Mouse (Mus musculus): ENCODE results near the gene Gm10097. TPM values are rescaled to one million over a fixed set of nuclear protein-coding genes. Genes with fewer than 3 reads are reported as not detected.

Gene Gm10097
- polyA plus RNA-seq, 1 experiment from 2014 or later: 0.14 TPM

DNA sequence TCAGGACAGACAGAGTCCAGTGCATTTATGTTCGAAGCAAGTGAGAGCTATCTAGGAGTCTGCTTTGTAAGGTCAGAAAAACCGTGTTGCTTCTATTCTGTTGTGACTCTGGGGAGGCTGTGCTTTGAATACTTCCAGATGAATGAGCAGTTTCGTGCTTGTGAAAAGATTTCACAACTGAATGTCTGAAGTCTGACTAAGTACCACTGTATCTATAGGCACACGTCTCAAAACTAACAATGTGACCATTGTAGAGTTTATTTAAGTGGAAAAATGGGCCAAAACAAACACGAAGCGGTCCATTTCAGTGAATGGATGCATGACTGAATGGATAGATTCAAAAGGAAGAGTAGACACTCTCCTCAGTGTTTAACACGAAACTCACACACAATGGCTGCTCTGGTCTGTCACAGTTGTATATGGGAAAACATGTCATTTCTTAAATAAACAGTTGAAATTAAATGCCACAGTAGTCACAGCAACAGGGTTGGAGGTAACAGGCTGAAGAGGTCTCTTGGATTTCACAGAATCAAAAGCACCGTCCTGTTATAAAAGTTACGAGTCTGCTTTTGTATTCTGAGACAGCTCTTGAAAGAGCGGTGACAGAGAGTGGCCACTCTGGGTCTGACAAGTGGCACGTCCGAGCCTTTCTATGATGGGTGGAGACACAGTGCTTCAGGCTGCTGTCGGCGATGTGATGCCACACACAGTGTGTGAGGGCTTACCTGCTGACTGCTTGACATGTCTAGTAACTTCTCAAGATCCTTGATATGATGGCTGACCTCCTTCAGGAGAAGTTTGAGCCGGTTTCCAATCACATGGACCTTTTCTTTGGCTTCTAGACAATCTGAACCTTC is 36.6 kb upstream of the Gm10097 start:
- Histone ChIP-seq H3K4me1 (replicated peaks; ENCODE audit: control insufficient read depth, insufficient read depth, low read length) (no peaks in the 10 kb centered on the region), H3K9me3 (ENCODE audit: control insufficient read depth) (no peaks in the 10 kb centered on the region), H3K27me3 (replicated peaks; ENCODE audit: control insufficient read depth, insufficient read depth, low read length) (no peaks in the 10 kb centered on the region), H3K9ac (ENCODE audit: low read depth, low read length) (no peak overlapping the region), H3K36me3 (ENCODE audit: control insufficient read depth, insufficient read depth) (peaks cover 15% of the 10 kb centered on the region), H3K27ac (ENCODE audit: low read depth, low read length) (no peak overlapping the region), H3K4me2 (replicated peaks; ENCODE audit: low read depth) (no peak overlapping the region), H3K4me3 (ENCODE audit: low read depth, low read length) (no peak overlapping the region)
- 87% methylated on average over 15 of the region's 15 CpGs for WGBS
- ATAC-seq: no peak
- TF ChIP-seq CTCF (IDR thresholded peaks at IDR 0.05; ENCODE audit: low read depth): no peak

DNA sequence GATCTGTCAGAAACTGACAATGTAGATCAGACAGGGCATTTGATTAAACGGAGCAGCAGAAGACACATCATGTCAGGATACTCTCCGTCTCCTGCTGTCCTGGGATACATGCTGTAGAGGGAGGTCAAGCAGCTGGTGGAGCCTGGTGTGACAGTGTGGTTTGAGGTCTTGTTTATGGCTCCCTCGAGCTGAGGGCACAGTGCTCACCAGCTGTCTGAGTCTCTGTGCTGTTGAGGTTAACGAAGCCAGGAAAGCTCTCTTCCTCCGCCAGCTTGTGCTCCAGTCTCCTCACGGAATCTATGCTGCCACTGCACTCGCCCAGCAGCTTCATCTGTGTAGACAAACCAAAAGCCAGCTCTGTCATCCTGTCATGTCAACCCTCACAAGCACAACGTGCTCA is 27.7 kb upstream of the Gm10097 start:
- Histone ChIP-seq H3K4me3 (ENCODE audit: low read depth, low read length) (no peak overlapping the region), H3K27me3 (replicated peaks; ENCODE audit: control insufficient read depth, insufficient read depth, low read length) (no peaks in the 10 kb centered on the region), H3K9me3 (ENCODE audit: control insufficient read depth) (no peaks in the 10 kb centered on the region), H3K4me2 (replicated peaks; ENCODE audit: low read depth) (no peak overlapping the region), H3K4me1 (replicated peaks; ENCODE audit: control insufficient read depth, insufficient read depth, low read length) (no peaks in the 10 kb centered on the region), H3K36me3 (ENCODE audit: control insufficient read depth, insufficient read depth) (peaks cover 41% of the 10 kb centered on the region), H3K27ac (ENCODE audit: low read depth, low read length) (no peak overlapping the region), H3K9ac (ENCODE audit: low read depth, low read length) (no peak overlapping the region)
- no peak for TF ChIP-seq CTCF (IDR thresholded peaks at IDR 0.05; ENCODE audit: low read depth)
- WGBS: 82% methylated on average over 8 of the region's 8 CpGs
- no peak for ATAC-seq

DNA sequence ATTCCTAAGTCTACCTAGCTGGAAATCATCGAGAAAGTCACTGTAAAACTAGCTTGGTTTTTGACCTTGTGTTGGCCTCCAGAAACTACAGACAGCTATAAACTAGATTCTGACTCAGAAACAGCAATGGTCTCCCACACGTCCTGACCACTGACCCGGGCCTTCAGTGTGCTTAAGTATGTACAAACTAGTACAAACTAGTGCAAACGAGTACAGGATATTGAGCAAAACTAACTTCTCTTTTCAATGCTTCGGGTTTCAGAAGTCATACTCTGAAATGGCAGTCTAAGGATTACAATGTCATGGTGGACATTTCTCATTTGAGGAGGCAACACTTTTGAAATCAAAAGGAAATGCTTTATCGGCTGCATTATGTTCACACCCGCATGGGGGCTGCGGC is 24.5 kb upstream of the Gm10097 start:
- WGBS: 88% methylated on average over 8 of the region's 8 CpGs
- Histone ChIP-seq H3K9ac (ENCODE audit: low read depth, low read length) (no peak overlapping the region), H3K4me1 (replicated peaks; ENCODE audit: control insufficient read depth, insufficient read depth, low read length) (no peaks in the 10 kb centered on the region), H3K4me2 (replicated peaks; ENCODE audit: low read depth) (no peak overlapping the region), H3K4me3 (ENCODE audit: low read depth, low read length) (no peak overlapping the region), H3K36me3 (ENCODE audit: control insufficient read depth, insufficient read depth) (peaks cover 51% of the 10 kb centered on the region), H3K27me3 (replicated peaks; ENCODE audit: control insufficient read depth, insufficient read depth, low read length) (no peaks in the 10 kb centered on the region), H3K27ac (ENCODE audit: low read depth, low read length) (no peak overlapping the region), H3K9me3 (ENCODE audit: control insufficient read depth) (no peaks in the 10 kb centered on the region)
- ATAC-seq: no peak
- TF ChIP-seq CTCF (IDR thresholded peaks at IDR 0.05; ENCODE audit: low read depth): no peak

DNA sequence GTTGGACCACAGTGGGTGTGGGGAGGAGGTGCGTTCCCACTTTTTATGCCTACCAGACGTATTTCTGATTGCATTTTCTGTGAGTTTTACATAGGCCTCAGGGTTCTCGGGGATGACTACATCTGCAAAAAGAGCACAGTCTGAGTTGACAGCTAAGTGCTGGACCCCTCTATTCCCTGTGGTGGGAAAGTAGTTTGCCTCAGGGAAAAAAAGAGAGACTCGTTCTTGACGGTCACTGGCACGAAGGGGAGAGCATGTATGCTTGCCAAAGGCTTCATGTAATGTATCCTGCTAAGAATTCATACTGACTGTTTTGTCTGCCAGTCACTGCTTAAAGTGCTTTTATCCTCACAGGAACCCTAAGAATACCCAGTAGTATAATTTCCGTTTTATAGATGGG is 23.8 kb upstream of the Gm10097 start:
- peaks cover 51% of the 10 kb centered on the region for H3K36me3 ChIP-seq (ENCODE audit: control insufficient read depth, insufficient read depth)

DNA sequence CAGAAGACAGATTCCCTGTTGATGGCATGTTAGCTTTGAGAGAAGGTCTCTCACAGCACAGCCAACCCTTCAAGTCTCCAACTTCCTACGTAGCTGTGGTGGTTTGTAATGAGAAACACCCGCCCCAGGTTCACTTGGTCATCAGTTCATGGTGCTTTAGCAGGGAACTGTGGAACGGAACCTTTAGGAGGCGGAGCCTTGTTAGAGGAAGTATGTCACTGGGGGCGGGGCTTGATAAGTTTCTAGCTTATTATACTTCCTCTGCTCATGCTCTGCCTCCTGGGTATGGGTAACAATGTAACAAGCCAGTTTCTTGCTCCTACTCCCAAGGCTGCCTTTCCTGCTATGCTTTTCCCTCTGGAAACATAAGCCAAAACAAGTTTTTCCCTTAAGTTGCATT is 23.3 kb upstream of the Gm10097 start:
- H3K9me3 ChIP-seq (ENCODE audit: control insufficient read depth): no peaks in the 10 kb centered on the region
- 88% methylated on average over 5 of the region's 5 CpGs for WGBS
- no peaks in the 10 kb centered on the region for H3K4me1 ChIP-seq (replicated peaks; ENCODE audit: control insufficient read depth, insufficient read depth, low read length)
- H3K27ac ChIP-seq (ENCODE audit: low read depth, low read length): no peak overlapping the region
- peaks cover 47% of the 10 kb centered on the region for H3K36me3 ChIP-seq (ENCODE audit: control insufficient read depth, insufficient read depth)
- no peaks in the 10 kb centered on the region for H3K27me3 ChIP-seq (replicated peaks; ENCODE audit: control insufficient read depth, insufficient read depth, low read length)
- TF ChIP-seq CTCF (IDR thresholded peaks at IDR 0.05; ENCODE audit: low read depth): no peak
- H3K4me2 ChIP-seq (replicated peaks; ENCODE audit: low read depth): no peak overlapping the region
- no peak overlapping the region for H3K9ac ChIP-seq (ENCODE audit: low read depth, low read length)
- no peak for ATAC-seq
- no peak overlapping the region for H3K4me3 ChIP-seq (ENCODE audit: low read depth, low read length)

More for the DNA sequence above, 23.8 kb upstream of the Gm10097 start:
- H3K4me3 ChIP-seq (ENCODE audit: low read depth, low read length): no peak overlapping the region
- TF ChIP-seq CTCF (IDR thresholded peaks at IDR 0.05; ENCODE audit: low read depth): no peak
- no peaks in the 10 kb centered on the region for H3K27me3 ChIP-seq (replicated peaks; ENCODE audit: control insufficient read depth, insufficient read depth, low read length)
- no peaks in the 10 kb centered on the region for H3K4me1 ChIP-seq (replicated peaks; ENCODE audit: control insufficient read depth, insufficient read depth, low read length)
- H3K9ac ChIP-seq (ENCODE audit: low read depth, low read length): no peak overlapping the region
- H3K27ac ChIP-seq (ENCODE audit: low read depth, low read length): no peak overlapping the region
- H3K4me2 ChIP-seq (replicated peaks; ENCODE audit: low read depth): no peak overlapping the region
- WGBS: 87% methylated on average over 7 of the region's 7 CpGs
- H3K9me3 ChIP-seq (ENCODE audit: control insufficient read depth): no peaks in the 10 kb centered on the region
- ATAC-seq: no peak

DNA sequence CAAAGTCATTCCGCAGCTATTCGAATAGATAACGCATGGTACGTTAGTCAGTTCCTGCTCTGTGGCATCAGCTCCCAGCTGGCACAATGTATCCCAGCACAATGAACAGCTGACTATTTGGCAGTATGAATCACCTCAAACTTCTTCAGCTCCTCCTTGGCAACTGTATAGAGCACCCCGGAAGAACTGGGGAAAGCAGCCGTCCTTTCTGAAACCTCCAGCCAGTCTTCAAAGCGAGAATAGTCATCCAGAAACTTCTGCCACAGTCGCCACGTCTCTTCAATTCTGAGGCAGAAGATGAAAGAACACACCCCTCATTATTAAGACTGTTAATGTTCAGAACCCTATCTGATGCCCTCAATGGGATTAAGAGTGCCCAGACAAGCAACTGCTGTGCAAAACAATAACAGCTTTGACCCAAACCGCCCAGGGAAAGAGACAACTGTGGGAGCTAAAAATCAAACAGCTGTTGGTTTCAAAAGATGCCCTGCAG is 12.7 kb upstream of the Gm10097 start:
- Histone ChIP-seq H3K36me3 (ENCODE audit: control insufficient read depth, insufficient read depth) (peaks cover 16% of the 10 kb centered on the region), H3K9ac (ENCODE audit: low read depth, low read length) (no peak overlapping the region), H3K27ac (ENCODE audit: low read depth, low read length) (no peak overlapping the region), H3K4me1 (replicated peaks; ENCODE audit: control insufficient read depth, insufficient read depth, low read length) (no peaks in the 10 kb centered on the region), H3K9me3 (ENCODE audit: control insufficient read depth) (no peaks in the 10 kb centered on the region), H3K4me3 (ENCODE audit: low read depth, low read length) (no peak overlapping the region), H3K27me3 (replicated peaks; ENCODE audit: control insufficient read depth, insufficient read depth, low read length) (no peaks in the 10 kb centered on the region), H3K4me2 (replicated peaks; ENCODE audit: low read depth) (no peak overlapping the region)
- WGBS: 92% methylated on average over 10 of the region's 10 CpGs
- no peak for TF ChIP-seq CTCF (IDR thresholded peaks at IDR 0.05; ENCODE audit: low read depth)
- no peak for ATAC-seq

Measured in intestine, postnatal 0 days (tissue).